Mouse (Mus musculus) layer of hippocampus, adult 2 months (tissue): Measurements from ENCODE around the gene Cntnap3. TPM values are rescaled to one million over a fixed set of nuclear protein-coding genes. Genes with fewer than 3 reads are reported as not detected.
"Not testable (repeated sequence)": the region's sequence is repeated elsewhere in the genome, so short reads cannot be mapped to it uniquely, and the experiment has no call there.

Experiments used
- DNase-seq, 2 experiments: peaks; one replicate each; pipeline ENCODE4 v3.0.0; 2022; ENCODE audit warnings: low spot score in 2 of 2
- H3K27ac ChIP-seq: fragments of 200-600 bp; 2 replicates; pipeline ENCODE4 v1.8.1; 2022
- H3K4me3 ChIP-seq: fragments of 200-600 bp; 2 replicates; pipeline ENCODE4 v1.8.1; 2022; ENCODE audit warnings: mild to moderate bottlenecking
- CTCF ChIP-seq: fragments of 200-600 bp; conservative IDR thresholded peaks from 2 replicates; pipeline ENCODE4 v1.8.1; 2022; ENCODE audit warnings: antibody characterized with exemption, mild to moderate bottlenecking, moderate library complexity
- long read RNA-seq, 2 experiments: library from polyadenylated mRNA; stranded (forward); transcript quantifications; one replicate each; pipeline ENCODE4 v2.0.0; 2021; ENCODE audit warnings: borderline mapping rate in 2 of 2
- total RNA-seq, 2 experiments: library from RNA; stranded (reverse); gene quantifications; 2 replicates each; pipeline ENCODE4 v1.2.3; 2021

Cntnap3 gene
- total RNA-seq: 1 to 10 TPM; 3.5 to 3.6 TPM
- long read RNA-seq, experiment 1, partial matches to known transcripts: 0 of 1 reads
- long read RNA-seq, experiment 1, other reads (novel, unspliced or antisense): 1 of 1 reads
- long read RNA-seq, experiment 2, full-length matches to known transcripts: 2 of 2 reads
- long read RNA-seq, experiment 2, partial matches to known transcripts: 0 of 2 reads
- long read RNA-seq, experiment 2, other reads (novel, unspliced or antisense): 0 of 2 reads

- DNase-seq: peak; percentile 3 to 11
- H3K4me3 ChIP-seq: peak within 1 kb of the TSS; percentile 4; the same call in 1 of the 2 replicates
- H3K27ac ChIP-seq: no peak within 1 kb of the TSS
- peak; percentile 49 for TF ChIP-seq CTCF
These were observed at the start of gene Cntnap3 for GRCm38 (mm10) chr13:64903585-64904208. Cntnap3 (minus strand) TSS chr13:64903955.

- Histone ChIP-seq H3K4me3 (no peak within 1 kb of the TSS), H3K27ac (no peak within 1 kb of the TSS)
- no peak for TF ChIP-seq CTCF
- no peak for DNase-seq
These were observed 13.4 kb upstream of the Cntnap3 start, which contains the start of gene Spata31 for GRCm38 (mm10) chr13:64917191-64917590. Spata31 (plus strand) TSS chr13:64917406.

- H3K27ac ChIP-seq: no peak overlapping the region
- H3K4me3 ChIP-seq: no peak overlapping the region; the same call in 1 of the 2 replicates
- no peak for DNase-seq
- no peak for TF ChIP-seq CTCF
These were observed 623 bp downstream of the Cntnap3 start for GRCm38 (mm10) chr13:64903132-64903531.

- no peak for TF ChIP-seq CTCF
- no peak overlapping the region for H3K4me3 ChIP-seq
- no peak for DNase-seq
- H3K27ac ChIP-seq: no peak overlapping the region
These were observed 38.4 kb downstream of the Cntnap3 start for GRCm38 (mm10) chr13:64865397-64865796.

- not testable (repeated sequence) for DNase-seq, H3K4me3 ChIP-seq, H3K27ac ChIP-seq
These were observed 78.9 kb downstream of the Cntnap3 start for GRCm38 (mm10) chr13:64824856-64825255.

GRCm38 (mm10) chr13:64745383-64745782 is 158.4 kb downstream of the Cntnap3 start:
- DNase-seq: no peak
- H3K4me3 ChIP-seq: no peak overlapping the region
- TF ChIP-seq CTCF: no peak
- H3K27ac ChIP-seq: no peak overlapping the region

- no peak overlapping the region for H3K27ac ChIP-seq
- no peak for DNase-seq
- TF ChIP-seq CTCF: no peak
- H3K4me3 ChIP-seq: no peak overlapping the region
These were observed 171.5 kb downstream of the Cntnap3 start for GRCm38 (mm10) chr13:64732244-64732643.

- no peak overlapping the region for H3K27ac ChIP-seq
- no peak for TF ChIP-seq CTCF
- H3K4me3 ChIP-seq: no peak overlapping the region
- no peak for DNase-seq
These were observed 187.0 kb downstream of the Cntnap3 start for GRCm38 (mm10) chr13:64716791-64717190.

- H3K4me3 ChIP-seq: no peak overlapping the region
- DNase-seq: no peak
- no peak for TF ChIP-seq CTCF
- H3K27ac ChIP-seq: no peak overlapping the region
These were observed 211.3 kb downstream of the Cntnap3 start for GRCm38 (mm10) chr13:64692463-64692862.

Other genes with a start within 250 kb of the Cntnap3 start
- gene Spata31, start 13.5 kb upstream of the Cntnap3 start, total RNA-seq: not detected
- gene Spata31d1c, start 129.1 kb upstream of the Cntnap3 start, total RNA-seq: not detected
- not detected for gene Prss47, start 148.8 kb upstream of the Cntnap3 start, total RNA-seq
- gene Mfsd14b, start 209.0 kb upstream of the Cntnap3 start, total RNA-seq: 10 to 100 TPM; 39.8 to 41.4 TPM
- not detected for gene Olfr465-ps1, start 234.1 kb upstream of the Cntnap3 start, total RNA-seq
- gene Olfr466, start 246.3 kb upstream of the Cntnap3 start, total RNA-seq: not detected